Mouse (Mus musculus) erythroblast, embryonic 14.5 days (primary cell): ENCODE results near the gene Rexo5.

ENCODE experiments used
- GATA1 ChIP-seq: IDR thresholded peaks from 2 replicates; pipeline ENCODE4 v1.6.1; 2012; ENCODE audit warnings: low read length, inconsistent platforms, mixed read lengths
- TAL1 ChIP-seq: IDR thresholded peaks from 3 replicates; pipeline ENCODE4 v1.6.1; 2012; ENCODE audit warnings: low read length, inconsistent platforms, mixed read lengths

GRCm38 (mm10) chr7:119852494-119852893 lies 58.7 kb downstream of the Rexo5 start:
- TF ChIP-seq TAL1 = no peak
- no peak for TF ChIP-seq GATA1
